Mouse (Mus musculus) MEL (cell line): ENCODE measurements at regions not wholly inside any gene's neighbourhood (a gene's known extent, or its start where the extent isn't known, plus 50 kb on each side); places are given as distances from the start of the nearest gene placed in this dataset.

Source experiments
- BHLHE40 ChIP-seq: IDR thresholded peaks from 2 replicates; pipeline ENCODE4 v1.6.1; 2012; ENCODE audit warnings: low read depth, mild to moderate bottlenecking, inconsistent platforms, low read length, improper control_type of control experiment, borderline replicate concordance
- CHD1 ChIP-seq: IDR thresholded peaks from 2 replicates; pipeline ENCODE4 v1.6.1; 2012; ENCODE audit warnings: low read depth, mild to moderate bottlenecking, inconsistent platforms, low read length, improper control_type of control experiment
- CHD2 ChIP-seq: IDR thresholded peaks from 2 replicates; pipeline ENCODE4 v1.6.1; 2011; ENCODE audit warnings: low read length, improper control_type of control experiment
- CTCF ChIP-seq, 3 experiments: IDR thresholded peaks in 2 of 3; conservative IDR thresholded peaks in 1 of 3; 2 replicates each; pipeline ENCODE4 v1.5.1; 2011 to 2012; ENCODE audit warnings: low read length in 3 of 3, low read depth in 2 of 3, mild to moderate bottlenecking in 2 of 3, improper control_type of control experiment in 1 of 3, inconsistent platforms in 1 of 3, mixed read lengths in 1 of 3, moderate library complexity in 1 of 3; ENCODE audit not compliant: control insufficient read depth in 1 of 3, insufficient read depth in 1 of 3, poor library complexity in 1 of 3, severe bottlenecking in 1 of 3
- HCFC1 ChIP-seq: IDR thresholded peaks from 2 replicates; pipeline ENCODE4 v1.6.1; 2012; ENCODE audit warnings: low read depth, mild to moderate bottlenecking, inconsistent platforms, low read length, improper control_type of control experiment, moderate library complexity
- JUND ChIP-seq: IDR thresholded peaks from 2 replicates; pipeline ENCODE4 v1.6.1; 2011; ENCODE audit warnings: low read depth, mild to moderate bottlenecking, improper control_type of control experiment, low read length
- MAX ChIP-seq: IDR thresholded peaks from 2 replicates; pipeline ENCODE4 v1.6.1; 2011; ENCODE audit warnings: low read length, improper control_type of control experiment
- POLR2A ChIP-seq, 2 experiments: IDR thresholded peaks; 2 replicates each; pipeline ENCODE4 v1.6.1; 2011 to 2012; ENCODE audit warnings: low read length in 2 of 2, mild to moderate bottlenecking in 2 of 2, control low read depth in 1 of 2, improper control_type of control experiment in 1 of 2, low read depth in 1 of 2, moderate library complexity in 1 of 2; ENCODE audit not compliant: control insufficient read depth in 1 of 2, insufficient read depth in 1 of 2, poor library complexity in 1 of 2
- RAD21 ChIP-seq: IDR thresholded peaks from 2 replicates; pipeline ENCODE4 v1.6.1; 2011; ENCODE audit warnings: mild to moderate bottlenecking, low read depth, low read length, improper control_type of control experiment
- USF1 ChIP-seq: IDR thresholded peaks from 2 replicates; pipeline ENCODE4 v1.6.1; 2014; ENCODE audit warnings: low read depth, mild to moderate bottlenecking, inconsistent platforms, low read length, improper control_type of control experiment, moderate library complexity
- ZNF384 ChIP-seq: IDR thresholded peaks from 2 replicates; pipeline ENCODE4 v1.6.1; 2012; ENCODE audit warnings: low read depth, mild to moderate bottlenecking, inconsistent platforms, low read length, improper control_type of control experiment

DNA sequence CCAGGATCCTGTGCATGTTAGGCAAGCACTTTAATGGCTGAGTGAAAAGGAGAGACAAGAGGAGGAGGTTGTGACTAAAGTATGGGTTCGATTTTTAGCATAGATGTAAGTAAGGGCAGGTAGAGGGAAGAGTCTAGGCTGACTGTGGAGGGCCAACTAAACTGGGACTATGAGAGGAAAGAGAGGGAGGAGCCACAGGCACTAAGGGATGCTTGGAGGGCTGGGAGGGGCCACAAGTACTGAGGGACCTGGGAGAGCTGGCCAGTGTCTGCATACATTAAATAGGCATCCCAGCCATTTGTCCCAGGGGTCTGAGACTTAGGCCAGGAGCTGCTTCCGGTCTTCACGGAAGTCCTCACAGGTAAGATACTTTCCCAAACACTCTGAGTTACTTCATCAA lies 64.2 kb downstream of the Gpr6 start:
- no peak for TF ChIP-seq CHD1
- no peak for TF ChIP-seq CTCF (IDR thresholded peaks at IDR 0.05 in 2 of 3, conservative IDR thresholded peaks at IDR 0.05 in 1 of 3; ENCODE audit: control insufficient read depth in 1 of 3, insufficient read depth in 1 of 3, low read depth in 2 of 3, low read length in 3 of 3, poor library complexity in 1 of 3, severe bottlenecking in 1 of 3)
- TF ChIP-seq RAD21, result no peak
- TF ChIP-seq ZNF384, result no peak
- TF ChIP-seq POLR2A (IDR thresholded peaks at IDR 0.05; ENCODE audit: control insufficient read depth in 1 of 2, insufficient read depth in 1 of 2, low read depth in 1 of 2, low read length in 2 of 2, poor library complexity in 1 of 2), result no peak
- no peak for TF ChIP-seq JUND
- TF ChIP-seq CHD2, result no peak
- TF ChIP-seq MAX, result no peak
- no peak for TF ChIP-seq USF1
- no peak for TF ChIP-seq HCFC1
- TF ChIP-seq BHLHE40, result no peak
